Mouse (Mus musculus): ENCODE results near the gene Klc1.

- TF ChIP-seq CTCF (IDR thresholded peaks at IDR 0.05; ENCODE audit: low read depth) (no peak), EP300 (IDR thresholded peaks at IDR 0.05; ENCODE audit: low read depth) (no peak)
Observed at GRCm38 (mm10) chr12:111814769-111815762, 56.4 kb downstream of the Klc1 start.

All from heart, postnatal 0 days (tissue).